Mouse (Mus musculus) embryonic facial prominence, embryonic 13.5 days (tissue): ENCODE data around the gene Bst1. TPM values are rescaled to one million over a fixed set of nuclear protein-coding genes. Genes with fewer than 3 reads are reported as not detected.

Experiments used
- ATAC-seq: fragments of 200-750 bp; cut with Nextera tagmentation; 2 replicates; pipeline ENCODE4 v1.8.0; 2017; ENCODE audit warnings: low read depth; ENCODE audit not compliant: insufficient number of reproducible peaks, insufficient read depth, low FRiP score, low TSS enrichment
- H3K27ac ChIP-seq: fragments of 300-500 bp; sonication (generic); 2 replicates; pipeline ENCODE4 v1.5.1; 2015; ENCODE audit warnings: moderate library complexity, mild to moderate bottlenecking, inconsistent platforms
- H3K27me3 ChIP-seq: fragments of 300-500 bp; sonication (generic); 2 replicates; pipeline ENCODE4 v1.6.1; 2015; ENCODE audit warnings: mild to moderate bottlenecking, inconsistent platforms
- H3K36me3 ChIP-seq: fragments of 300-500 bp; sonication (generic); 2 replicates; pipeline ENCODE4 v1.6.1; 2015; ENCODE audit warnings: mild to moderate bottlenecking, inconsistent platforms
- H3K4me1 ChIP-seq: fragments of 300-500 bp; sonication (generic); 2 replicates; pipeline ENCODE4 v1.6.1; 2015; ENCODE audit warnings: inconsistent platforms
- H3K4me2 ChIP-seq: fragments of 300-500 bp; sonication (generic); 2 replicates; pipeline ENCODE4 v1.6.1; 2015; ENCODE audit warnings: moderate library complexity, mild to moderate bottlenecking, inconsistent platforms
- H3K4me3 ChIP-seq: fragments of 300-500 bp; sonication (generic); 2 replicates; pipeline ENCODE4 v1.5.1; 2015; ENCODE audit warnings: mild to moderate bottlenecking, inconsistent platforms
- H3K9ac ChIP-seq: fragments of 300-500 bp; sonication (generic); 2 replicates; pipeline ENCODE4 v1.6.1; 2015; ENCODE audit warnings: mild to moderate bottlenecking, inconsistent platforms
- H3K9me3 ChIP-seq: fragments of 300-500 bp; sonication (generic); 2 replicates; pipeline ENCODE4 v1.6.1; 2016; ENCODE audit warnings: inconsistent platforms
- WGBS: fragments of 180-500 bp; shearing (Covaris S2); methylation state at CpG from one replicate; pipeline ENCODE4 v1.1.7; 2015; ENCODE audit warnings: mixed read lengths; 5-methylcytosine and 5-hydroxymethylcytosine counted together
- polyA plus RNA-seq: library from polyadenylated mRNA; unstranded; fragments of >200 nt; fragmentation: Nextera tagmentation; extraction: Ambion mirVana; gene quantifications from 2 replicates; pipeline ENCODE4 v1.2.1, GENCODE M21; 2015

Gene Bst1
- polyA plus RNA-seq, 1 experiment from 2014 or later, result not detected

DNA sequence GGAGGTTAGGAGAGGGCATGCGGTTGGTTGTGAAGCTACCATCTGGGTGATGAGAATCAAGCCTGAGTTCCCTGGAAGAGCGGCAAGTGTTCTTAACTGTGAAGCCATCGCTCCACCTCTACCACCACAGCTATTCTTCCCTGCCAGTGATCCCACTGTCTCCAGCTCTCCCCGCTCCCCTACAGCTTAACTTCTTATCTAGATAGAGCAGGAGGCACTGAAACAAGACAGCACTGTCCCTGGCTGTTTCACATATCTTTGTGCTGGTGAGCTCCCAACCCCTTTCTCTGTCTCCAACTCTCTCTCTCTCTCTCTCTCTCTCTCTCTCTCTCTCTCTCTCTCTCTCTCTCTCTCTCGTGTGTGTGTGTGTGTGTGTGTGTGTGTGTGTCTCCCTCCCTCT lies 26.3 kb upstream of the Bst1 start:
- ATAC-seq, result no peak
- 79% methylated on average over 5 of the region's 5 CpGs for WGBS
- Histone ChIP-seq H3K9ac (no peak overlapping the region), H3K36me3 (no peaks in the 10 kb centered on the region), H3K27me3 (no peaks in the 10 kb centered on the region), H3K4me1 (no peaks in the 10 kb centered on the region), H3K27ac (no peak overlapping the region), H3K4me2 (no peak overlapping the region), H3K4me3 (no peak overlapping the region), H3K9me3 (no peaks in the 10 kb centered on the region)

DNA sequence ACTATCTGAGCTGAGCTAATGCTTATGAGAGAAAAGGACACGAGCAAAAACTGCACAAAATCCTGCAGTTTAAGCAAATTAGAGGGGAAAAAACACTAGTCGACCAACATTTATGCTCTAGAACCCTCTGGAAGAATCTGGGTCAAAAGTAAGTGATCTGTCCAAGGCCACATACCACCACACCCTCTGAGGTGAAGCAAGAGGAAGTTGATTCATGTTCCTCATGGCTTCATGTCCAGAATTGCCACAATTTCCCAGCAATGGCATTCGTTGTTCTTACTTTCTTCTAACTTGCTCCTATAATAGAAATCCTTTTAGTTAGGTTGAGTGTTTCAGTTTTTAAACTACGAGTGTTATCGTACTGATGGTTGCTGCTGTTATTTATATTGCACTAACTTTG lies 19.2 kb upstream of the Bst1 start:
- Histone ChIP-seq H3K27me3 (no peaks in the 10 kb centered on the region), H3K27ac (no peak overlapping the region), H3K4me1 (no peaks in the 10 kb centered on the region), H3K4me3 (no peak overlapping the region), H3K4me2 (no peak overlapping the region), H3K9ac (no peak overlapping the region), H3K36me3 (no peaks in the 10 kb centered on the region), H3K9me3 (no peaks in the 10 kb centered on the region)
- ATAC-seq, result no peak
- WGBS, result 83% methylated on average over 5 of the region's 5 CpGs

DNA sequence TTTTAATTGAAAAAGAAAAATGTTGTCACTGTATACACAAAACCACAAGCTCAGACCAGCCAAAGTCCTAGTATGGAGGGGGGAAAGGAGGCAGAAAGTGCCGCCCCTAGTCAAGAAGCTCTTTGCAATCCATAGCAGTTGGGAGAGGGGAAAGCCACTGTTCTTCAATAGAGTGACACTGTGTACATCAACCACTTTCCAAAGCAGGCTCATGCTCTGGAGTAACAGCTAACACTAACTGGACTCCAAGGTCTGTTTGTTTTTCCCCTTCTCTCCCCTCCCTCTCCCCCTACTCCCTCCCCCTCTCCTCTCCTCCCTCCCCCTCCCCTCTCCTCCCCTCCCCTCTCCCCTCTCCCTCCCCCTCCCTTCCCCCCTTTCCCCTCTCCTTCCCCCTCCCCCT lies 18.0 kb upstream of the Bst1 start:
- ATAC-seq, result no peak
- Histone ChIP-seq H3K4me2 (no peak overlapping the region), H3K4me1 (no peaks in the 10 kb centered on the region), H3K9me3 (no peaks in the 10 kb centered on the region), H3K36me3 (no peaks in the 10 kb centered on the region), H3K9ac (no peak overlapping the region), H3K4me3 (no peak overlapping the region), H3K27ac (no peak overlapping the region), H3K27me3 (no peaks in the 10 kb centered on the region)
- WGBS, result 75% methylated on average over 1 of the region's 1 CpGs

DNA sequence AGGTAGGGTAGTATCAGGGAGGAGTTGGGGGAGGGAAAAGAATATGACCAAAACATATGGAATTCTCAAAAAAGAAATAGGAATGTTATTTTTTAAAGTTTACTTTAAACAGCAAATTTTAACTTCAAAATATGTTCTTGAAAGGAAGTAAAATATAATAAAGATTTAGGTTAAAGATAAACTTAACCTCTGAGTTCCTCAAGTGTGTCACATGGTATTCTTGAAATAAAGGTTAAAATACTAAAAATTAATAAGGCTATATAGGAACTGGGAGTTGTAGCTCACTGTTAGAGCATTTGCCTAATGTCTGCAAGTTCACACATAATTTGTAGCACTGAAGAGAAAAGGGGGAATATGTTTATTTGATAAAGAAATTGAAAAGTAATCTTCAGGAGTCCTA lies 17.4 kb upstream of the Bst1 start:
- no peaks in the 10 kb centered on the region for H3K36me3 ChIP-seq
- no peak overlapping the region for H3K4me2 ChIP-seq
- no peaks in the 10 kb centered on the region for H3K9me3 ChIP-seq
- H3K4me1 ChIP-seq, result no peaks in the 10 kb centered on the region
- H3K4me3 ChIP-seq, result no peak overlapping the region
- no peak for ATAC-seq
- no peak overlapping the region for H3K9ac ChIP-seq
- H3K27me3 ChIP-seq, result no peaks in the 10 kb centered on the region
- no peak overlapping the region for H3K27ac ChIP-seq

DNA sequence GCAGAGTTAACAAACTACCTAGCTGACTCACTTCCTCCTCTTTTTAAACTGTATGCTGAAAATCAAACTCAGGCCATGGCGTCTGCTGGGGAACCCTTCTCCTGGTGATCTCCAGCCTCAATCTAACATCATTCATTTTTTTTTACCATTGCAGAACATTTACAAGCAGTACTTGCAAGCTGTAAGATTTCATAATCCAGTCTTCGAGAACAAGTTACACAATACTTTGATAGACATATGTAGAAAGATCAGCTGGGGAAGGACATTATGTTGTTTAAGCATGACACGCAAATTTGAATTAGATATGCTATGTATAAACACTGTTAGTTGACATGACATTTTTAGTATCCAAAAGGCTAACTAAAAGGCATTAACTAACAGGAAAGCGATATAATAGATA lies 16.9 kb upstream of the Bst1 start:
- ATAC-seq, result no peak
- no peaks in the 10 kb centered on the region for H3K4me1 ChIP-seq
- H3K4me3 ChIP-seq, result no peak overlapping the region
- H3K36me3 ChIP-seq, result no peaks in the 10 kb centered on the region
- H3K4me2 ChIP-seq, result no peak overlapping the region
- H3K27ac ChIP-seq, result no peak overlapping the region
- H3K27me3 ChIP-seq, result no peaks in the 10 kb centered on the region
- WGBS, result 81% methylated on average over 4 of the region's 4 CpGs
- H3K9ac ChIP-seq, result no peak overlapping the region
- no peaks in the 10 kb centered on the region for H3K9me3 ChIP-seq

DNA sequence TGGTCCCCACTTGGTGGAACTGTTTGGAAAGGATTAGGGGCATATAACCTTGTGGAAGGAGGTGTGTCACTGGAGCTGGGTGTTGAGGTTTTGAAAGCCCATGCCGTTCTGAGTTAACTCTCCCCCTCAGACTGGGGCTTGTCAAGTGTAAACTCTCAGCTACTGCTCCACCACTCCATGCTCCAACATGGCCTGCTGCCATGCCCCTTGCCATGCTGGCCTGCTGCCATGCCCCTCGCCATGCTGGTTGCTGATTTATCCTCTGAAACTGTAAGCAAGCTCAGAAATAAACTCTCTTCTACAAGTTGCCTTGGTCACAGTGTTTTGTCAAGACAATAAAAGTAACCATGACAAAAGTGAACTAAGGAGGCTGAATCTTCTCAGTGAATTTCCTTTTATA lies 13.3 kb upstream of the Bst1 start:
- Histone ChIP-seq H3K27ac (no peak overlapping the region), H3K27me3 (no peaks in the 10 kb centered on the region), H3K36me3 (no peaks in the 10 kb centered on the region), H3K4me1 (no peaks in the 10 kb centered on the region), H3K4me2 (no peak overlapping the region), H3K9ac (no peak overlapping the region), H3K9me3 (no peaks in the 10 kb centered on the region), H3K4me3 (no peak overlapping the region)
- ATAC-seq, result 0 out of 2 replicates have a peak, but pooled peaks have one; percentile 29
- 83% methylated on average over 2 of the region's 2 CpGs for WGBS

DNA sequence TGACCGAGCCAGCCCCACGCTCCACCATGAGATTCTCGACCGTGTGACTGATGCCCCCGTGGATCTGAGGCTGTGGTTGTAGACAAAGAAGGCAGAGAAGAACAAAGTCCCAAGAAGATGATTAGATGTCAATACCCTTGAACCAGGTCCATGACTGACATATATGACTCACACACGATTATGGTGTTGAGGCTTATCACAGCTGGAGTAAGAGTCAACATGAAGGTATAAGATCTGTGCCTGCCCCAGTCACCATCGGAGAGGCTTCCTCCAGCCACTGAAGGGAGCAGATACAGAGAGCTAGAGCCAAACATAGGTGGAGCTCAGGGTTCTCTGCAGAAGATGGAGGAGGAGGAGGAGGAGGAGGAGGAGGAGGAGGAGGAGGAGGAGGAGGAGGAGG lies 12.3 kb upstream of the Bst1 start:
- Histone ChIP-seq H3K4me1 (no peaks in the 10 kb centered on the region), H3K27ac (no peak overlapping the region), H3K27me3 (no peaks in the 10 kb centered on the region)

DNA sequence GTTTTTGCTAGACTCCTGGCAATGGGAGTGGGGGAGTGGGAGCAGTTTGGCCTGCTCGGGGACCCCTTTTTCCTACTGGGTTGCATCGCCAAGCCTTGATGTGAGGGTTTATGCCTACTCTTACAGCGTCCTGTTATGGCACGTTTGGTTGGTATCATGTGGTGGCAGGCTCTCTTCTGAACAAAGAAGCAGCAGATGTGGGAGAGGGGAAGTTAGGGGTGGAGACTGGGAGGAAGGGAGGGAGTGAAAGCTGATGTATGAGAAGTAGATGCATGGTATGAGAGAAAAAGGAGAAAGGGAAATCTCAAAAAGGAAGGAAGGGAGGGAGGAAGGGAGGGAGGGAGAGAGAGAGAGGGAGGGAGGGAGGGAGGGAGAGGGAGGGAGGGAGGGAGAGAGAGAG lies 11.8 kb upstream of the Bst1 start:
- H3K4me2 ChIP-seq, result no peak overlapping the region
- no peak for ATAC-seq

More for the DNA sequence above, 12.3 kb upstream of the Bst1 start:
- no peaks in the 10 kb centered on the region for H3K36me3 ChIP-seq
- 94% methylated on average over 7 of the region's 7 CpGs for WGBS
- no peak overlapping the region for H3K4me2 ChIP-seq
- ATAC-seq, result no peak
- no peak overlapping the region for H3K4me3 ChIP-seq
- no peak overlapping the region for H3K9ac ChIP-seq
- no peaks in the 10 kb centered on the region for H3K9me3 ChIP-seq

DNA sequence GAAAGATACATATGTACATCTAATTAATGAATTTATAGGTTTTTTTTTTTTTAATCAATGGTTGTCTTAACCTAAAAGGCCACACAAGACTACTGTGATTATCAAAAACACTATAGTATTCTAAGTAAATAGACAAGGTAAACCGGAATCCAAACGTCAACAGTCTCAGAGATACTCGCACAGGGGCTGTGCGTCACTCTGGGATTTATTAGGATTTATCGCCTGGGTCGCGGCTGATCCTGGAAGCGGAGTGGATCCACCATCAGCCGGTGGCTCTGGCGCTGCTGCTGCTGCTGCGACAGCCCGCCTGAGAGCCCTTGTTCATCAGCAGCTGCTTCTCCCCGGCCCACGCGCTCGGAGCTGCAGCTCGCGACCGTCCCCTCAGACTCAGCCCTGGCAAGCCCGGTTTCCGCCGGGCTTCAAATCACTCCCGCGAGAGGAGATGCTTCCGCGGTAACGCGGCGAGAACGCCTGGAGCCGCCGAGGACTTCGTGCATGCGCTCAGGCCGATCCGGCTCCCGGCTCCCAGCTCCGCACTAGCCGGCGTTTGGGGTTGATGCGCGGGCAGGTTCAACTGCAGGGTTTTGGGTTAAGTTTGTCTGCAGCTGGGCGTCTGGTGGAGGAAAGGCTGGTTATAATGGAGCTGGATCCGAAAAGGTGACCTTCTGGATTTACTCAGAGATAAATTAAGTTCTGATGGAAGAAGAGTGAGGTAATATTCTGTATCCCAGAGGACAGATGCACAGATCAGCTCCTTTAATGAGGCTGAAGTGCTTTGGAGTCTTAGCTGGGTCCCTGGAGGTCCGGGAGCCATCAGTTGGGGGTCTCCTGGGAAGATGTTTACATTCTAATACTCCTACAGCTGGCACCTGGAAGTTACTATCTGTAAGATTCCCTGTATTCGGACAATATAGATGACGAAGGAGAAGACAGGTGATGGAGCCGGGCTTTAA lies 10.7 kb upstream of the Bst1 start:
- Histone ChIP-seq H3K4me3 (peak overlapping the region; percentile 50), H3K9ac (peak overlapping the region; percentile 88), H3K27ac (peak overlapping the region; percentile 75), H3K36me3 (no peaks in the 10 kb centered on the region), H3K4me1 (no peaks in the 10 kb centered on the region), H3K9me3 (no peaks in the 10 kb centered on the region), H3K4me2 (peak overlapping the region; percentile 74), H3K27me3 (no peaks in the 10 kb centered on the region)
- ATAC-seq, result peak; percentile 85
- WGBS, result 4% methylated on average over 48 of the region's 48 CpGs

More for the DNA sequence above, 11.8 kb upstream of the Bst1 start:
- Histone ChIP-seq H3K9me3 (no peaks in the 10 kb centered on the region), H3K4me3 (no peak overlapping the region), H3K27me3 (no peaks in the 10 kb centered on the region), H3K4me1 (no peaks in the 10 kb centered on the region), H3K9ac (no peak overlapping the region), H3K36me3 (no peaks in the 10 kb centered on the region), H3K27ac (no peak overlapping the region)
- 70% methylated on average over 4 of the region's 4 CpGs for WGBS

DNA sequence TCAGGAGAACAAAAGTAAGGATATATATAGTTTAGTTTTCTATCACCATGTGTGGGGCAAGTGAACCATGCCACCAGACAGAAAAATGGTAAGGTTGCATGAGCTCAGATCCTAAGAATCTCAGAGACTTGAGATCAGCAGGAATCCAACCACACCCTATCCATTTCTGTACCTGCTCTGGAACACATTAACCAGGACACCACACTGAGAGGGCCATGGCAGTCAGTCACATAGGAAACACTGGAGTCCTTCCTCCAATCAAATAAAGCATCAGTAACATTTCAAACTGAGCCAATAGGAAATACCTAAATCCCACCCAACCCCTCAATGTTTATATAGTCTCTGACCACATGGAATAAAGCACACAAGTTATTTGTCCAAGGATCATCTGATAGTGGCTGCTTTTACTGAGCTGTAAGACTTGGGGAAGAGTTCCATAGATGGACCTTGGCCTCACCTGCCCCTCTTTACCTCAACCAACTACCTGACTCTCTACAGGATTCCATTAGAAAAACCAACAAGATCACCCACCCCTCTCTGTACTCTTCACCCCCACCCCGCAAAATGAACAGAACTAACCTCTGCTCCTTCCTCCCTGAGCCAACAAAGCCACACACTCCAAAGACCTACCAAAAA lies 8.1 kb upstream of the Bst1 start:
- no peaks in the 10 kb centered on the region for H3K9me3 ChIP-seq
- ATAC-seq, result no peak
- no peak overlapping the region for H3K4me3 ChIP-seq
- no peaks in the 10 kb centered on the region for H3K36me3 ChIP-seq
- no peaks in the 10 kb centered on the region for H3K27me3 ChIP-seq
- no peaks in the 10 kb centered on the region for H3K4me1 ChIP-seq
- H3K9ac ChIP-seq, result no peak overlapping the region
- H3K4me2 ChIP-seq, result no peak overlapping the region
- WGBS, result 95% methylated on average over 1 of the region's 1 CpGs
- H3K27ac ChIP-seq, result no peak overlapping the region

DNA sequence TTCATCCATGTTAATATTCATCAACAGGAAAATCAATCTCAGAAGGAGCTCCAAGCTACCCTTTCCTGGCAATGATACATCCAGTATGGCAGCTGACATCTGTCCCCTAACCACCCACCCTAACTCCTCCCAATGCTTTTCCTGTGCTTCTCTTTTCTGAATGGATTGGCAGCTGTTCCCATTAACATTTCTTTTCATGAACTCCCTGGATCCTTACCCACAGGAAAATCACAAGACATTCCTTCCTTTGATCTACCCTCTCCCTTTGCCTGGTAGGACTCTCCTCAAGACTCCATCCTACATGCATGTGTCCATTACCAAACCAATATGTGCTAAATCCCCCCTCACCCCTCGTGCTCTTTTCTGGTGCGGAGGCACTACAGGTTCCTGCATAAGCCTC lies 4.1 kb upstream of the Bst1 start:
- Histone ChIP-seq H3K4me1 (no peaks in the 10 kb centered on the region), H3K4me3 (no peak overlapping the region), H3K9ac (no peak overlapping the region), H3K27me3 (no peaks in the 10 kb centered on the region), H3K27ac (no peak overlapping the region), H3K9me3 (no peaks in the 10 kb centered on the region), H3K4me2 (no peak overlapping the region), H3K36me3 (no peaks in the 10 kb centered on the region)
- ATAC-seq, result no peak
- 81% methylated on average over 2 of the region's 2 CpGs for WGBS

DNA sequence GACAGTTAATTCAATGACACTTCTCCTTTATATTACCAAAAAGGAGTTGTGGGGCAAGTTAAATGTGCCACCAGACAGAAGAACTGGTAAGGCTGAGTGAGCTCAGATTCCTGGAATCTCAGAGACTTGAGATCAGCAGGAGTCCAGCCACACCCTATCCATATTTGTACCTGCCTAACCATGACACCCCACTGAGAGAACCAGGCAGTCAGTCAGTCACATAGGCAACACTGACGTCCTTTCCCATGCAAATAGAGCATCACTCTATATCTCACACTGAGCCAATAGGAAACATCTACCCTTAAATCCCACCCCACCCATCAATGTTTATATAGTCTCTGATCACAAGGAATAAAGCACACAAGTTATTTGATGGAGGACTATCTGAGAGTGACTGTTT lies 2.9 kb upstream of the Bst1 start:
- no peak overlapping the region for H3K9ac ChIP-seq
- H3K4me3 ChIP-seq, result no peak overlapping the region
- H3K27ac ChIP-seq, result no peak overlapping the region
- no peaks in the 10 kb centered on the region for H3K4me1 ChIP-seq
- H3K27me3 ChIP-seq, result no peaks in the 10 kb centered on the region
- WGBS, result 64% methylated on average over 1 of the region's 1 CpGs
- H3K9me3 ChIP-seq, result no peaks in the 10 kb centered on the region
- no peaks in the 10 kb centered on the region for H3K36me3 ChIP-seq
- no peak overlapping the region for H3K4me2 ChIP-seq
- ATAC-seq, result no peak
